Mouse (Mus musculus) heart, postnatal 36 days (tissue): ENCODE results near the gene Ube2d3. TPM values are rescaled to one million over a fixed set of nuclear protein-coding genes. Genes with fewer than 3 reads are reported as not detected.

Experiments used
- total RNA-seq, 2 experiments: library from RNA; stranded (reverse); gene quantifications; 2 replicates each; pipeline ENCODE4 v1.2.3; 2021

The Ube2d3 gene
- total RNA-seq, 2 experiments from 2014 or later = 372 to 402 TPM

Other genes starting within 250 kb of the Ube2d3 start
- gene Cenpe, start 225.6 kb upstream of the Ube2d3 start, total RNA-seq = under 1 TPM; 0.76 to 0.94 TPM
- 1 to 10 TPM; 4.0 to 4.9 TPM for gene Bdh2, start 156.9 kb upstream of the Ube2d3 start, total RNA-seq
- under 1 TPM in 1 of 2 experiments, not detected in 1; 0.33 TPM for gene Slc9b2, start 130.4 kb upstream of the Ube2d3 start, total RNA-seq
- gene Slc9b1, start 90.1 kb upstream of the Ube2d3 start, total RNA-seq = under 1 TPM in 1 of 2 experiments, not detected in 1; 0.79 TPM
- 10 to 100 TPM; 50.4 to 56.9 TPM for gene Cisd2, start 14.2 kb upstream of the Ube2d3 start, total RNA-seq
- gene Manba, start 47.5 kb downstream of the Ube2d3 start, total RNA-seq = 10 to 100 TPM; 16.3 to 17.6 TPM